Mouse (Mus musculus): ENCODE results near the gene Kcnj2.

The Kcnj2 gene

DNA sequence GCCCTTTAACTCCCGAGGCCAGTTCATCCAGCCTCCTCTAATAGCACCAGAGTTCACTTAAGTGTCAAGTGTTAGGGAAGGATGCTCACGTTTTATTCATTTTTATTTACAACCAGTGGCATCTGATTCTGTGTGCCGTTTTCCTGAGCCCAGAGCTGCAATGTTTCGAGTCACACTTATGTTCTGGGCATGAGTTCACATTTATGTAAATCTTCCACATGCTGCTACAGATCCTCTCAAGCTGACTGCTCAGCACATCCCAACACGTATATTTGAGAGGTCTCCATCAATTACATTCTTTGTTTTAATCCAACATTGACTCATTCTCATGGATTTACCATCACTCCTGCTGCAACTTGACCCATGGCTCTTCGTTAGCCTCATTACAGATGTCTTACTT lies 25.2 kb downstream of the Kcnj2 start:
- peak; percentile 90 for ATAC-seq (ENCODE audit: low TSS enrichment)

DNA sequence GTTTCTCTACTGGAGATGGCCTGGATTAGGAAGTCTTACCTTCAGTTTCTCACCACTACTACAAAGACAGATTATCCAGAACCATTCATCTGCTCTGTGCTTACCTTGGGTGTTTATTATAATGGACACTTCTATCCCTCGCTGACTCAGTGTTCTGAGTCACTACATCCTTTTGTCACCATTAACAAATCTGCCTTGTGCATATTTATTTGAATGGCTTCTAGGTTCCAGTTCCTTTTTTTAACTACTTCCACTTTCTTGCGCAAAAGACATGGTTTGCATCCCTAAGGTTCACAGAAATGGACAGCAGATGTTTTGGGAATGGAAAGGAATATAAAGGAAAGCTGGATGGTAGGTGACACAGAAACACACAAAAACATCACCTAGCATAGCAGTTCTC lies 27.0 kb downstream of the Kcnj2 start:
- no peak for ATAC-seq (ENCODE audit: low TSS enrichment)

DNA sequence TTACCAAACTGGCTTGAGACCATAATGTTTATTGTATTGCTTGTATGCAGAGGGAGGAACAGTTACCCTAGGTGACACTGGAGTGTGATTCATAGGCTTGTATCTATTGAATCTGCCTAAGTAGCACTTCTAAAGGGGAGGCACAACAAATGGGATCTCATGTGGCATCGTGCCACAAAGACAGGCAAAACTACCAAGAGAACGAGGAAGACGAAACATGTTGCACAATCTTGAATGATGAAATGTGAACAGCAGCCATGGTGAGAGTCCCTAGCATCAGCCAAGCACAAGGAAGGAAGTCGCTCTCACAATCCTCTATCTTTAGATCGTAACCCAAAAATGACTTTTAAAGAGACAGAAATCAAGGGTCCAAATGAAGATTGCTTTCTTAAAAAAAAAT lies 30.6 kb downstream of the Kcnj2 start:
- no peak for ATAC-seq (ENCODE audit: low TSS enrichment)

DNA sequence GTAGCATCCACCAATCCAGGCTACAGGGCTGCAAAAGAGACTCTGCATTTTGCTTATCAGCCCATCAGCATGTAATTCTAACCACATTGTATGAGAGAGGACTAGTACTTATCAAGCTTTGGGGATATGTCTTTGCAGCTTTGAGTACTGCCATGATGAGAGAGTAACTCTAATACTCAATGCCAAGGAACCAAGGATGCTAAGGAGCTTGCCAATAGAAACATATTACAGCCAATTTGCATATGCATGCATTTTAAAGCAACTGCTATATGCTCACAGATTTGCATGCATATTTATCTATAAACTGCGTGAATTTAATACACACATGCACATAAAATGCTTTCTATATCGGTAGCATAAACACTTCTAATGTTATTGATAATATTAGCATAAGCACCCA lies 34.2 kb downstream of the Kcnj2 start:
- peak; percentile 48; the same call in 1 of the 2 replicates for ATAC-seq (ENCODE audit: low TSS enrichment)

DNA sequence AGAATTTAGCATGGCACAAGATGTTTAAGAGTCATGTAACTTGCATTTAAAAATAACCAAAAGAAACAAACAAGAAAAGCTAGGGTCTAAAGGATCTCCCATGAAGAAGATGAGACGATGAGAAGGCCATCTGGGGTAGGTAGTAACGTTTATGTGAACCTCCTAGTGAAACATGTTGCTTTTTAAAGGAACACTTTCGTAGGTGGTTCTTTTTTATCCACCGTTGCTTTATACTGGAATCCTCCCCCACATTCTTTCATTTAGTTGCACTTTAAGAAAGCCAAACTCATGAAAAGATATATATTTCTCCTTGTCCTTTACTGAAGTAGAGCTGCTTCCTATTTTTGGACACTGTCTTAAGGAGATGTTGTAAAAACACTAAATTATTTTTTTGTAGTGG lies 34.7 kb downstream of the Kcnj2 start:
- peak; percentile 91 for ATAC-seq (ENCODE audit: low TSS enrichment)

DNA sequence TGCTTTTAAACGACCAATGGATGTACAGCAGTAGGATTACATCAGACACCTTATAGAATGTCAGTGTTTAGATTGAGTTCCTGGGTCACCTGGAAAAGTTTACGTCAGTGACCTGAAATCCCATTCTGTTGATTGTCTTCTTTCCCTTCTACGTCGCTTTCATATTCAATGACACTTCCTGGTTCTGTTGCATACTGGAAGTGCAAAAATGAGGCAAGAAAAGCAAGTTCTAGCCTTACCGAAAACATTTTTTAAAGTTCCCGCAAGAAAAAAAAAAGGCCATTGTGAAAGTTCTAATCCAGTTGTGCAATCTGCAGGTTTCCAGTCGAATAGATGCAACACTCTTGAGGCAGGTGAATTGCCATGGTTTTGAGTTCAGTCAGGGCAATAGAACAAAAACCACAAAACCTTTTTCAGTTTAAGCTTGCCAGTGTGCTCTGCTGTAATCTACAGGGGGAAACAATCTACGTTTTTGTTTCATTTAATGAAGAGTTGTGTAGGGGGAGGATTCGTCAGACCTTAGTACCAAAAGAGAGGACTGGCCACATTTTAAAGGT lies 35.7 kb downstream of the Kcnj2 start:
- ATAC-seq (ENCODE audit: low TSS enrichment) = no peak

DNA sequence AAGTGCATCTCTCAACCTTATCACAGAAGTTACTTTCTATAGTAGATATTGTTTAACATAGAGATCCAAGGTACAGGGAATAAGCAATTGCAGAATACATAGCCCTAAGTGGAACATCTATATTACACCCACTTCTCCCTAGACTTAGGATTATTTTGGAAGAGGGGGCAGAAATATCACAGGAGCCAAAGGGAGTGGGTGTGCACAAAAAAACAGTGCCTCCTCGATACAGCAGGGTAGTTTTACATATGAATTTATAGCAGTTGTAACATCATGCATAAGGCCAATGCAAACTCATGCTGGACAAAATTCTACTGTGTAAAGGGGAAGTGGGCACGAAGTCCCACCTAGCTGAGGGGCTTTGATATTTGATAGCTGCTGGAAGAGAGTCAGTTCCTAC lies 38.5 kb downstream of the Kcnj2 start:
- peak; percentile 86 for ATAC-seq (ENCODE audit: low TSS enrichment)

DNA sequence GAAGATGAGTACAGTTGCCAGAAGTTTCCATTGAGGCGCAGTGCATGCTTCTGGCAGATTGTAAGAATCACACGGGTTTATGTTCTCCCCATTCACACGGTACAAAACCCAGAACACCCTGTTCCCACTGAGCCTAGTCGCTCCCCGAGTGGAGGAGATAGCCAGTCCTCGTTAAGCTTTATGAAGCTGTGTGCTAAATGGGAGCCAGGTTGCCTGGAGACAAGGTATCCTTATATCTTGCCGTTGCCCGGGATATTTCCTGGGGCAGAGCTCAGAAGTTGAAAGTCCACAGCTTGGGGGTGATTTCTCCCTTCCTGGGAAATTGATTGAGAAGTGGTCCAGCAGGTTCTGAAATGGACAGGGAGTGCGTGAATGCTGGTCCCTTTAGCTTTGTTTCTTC lies 42.2 kb downstream of the Kcnj2 start:
- peak; percentile 58; the same call in 1 of the 2 replicates for ATAC-seq (ENCODE audit: low TSS enrichment)

DNA sequence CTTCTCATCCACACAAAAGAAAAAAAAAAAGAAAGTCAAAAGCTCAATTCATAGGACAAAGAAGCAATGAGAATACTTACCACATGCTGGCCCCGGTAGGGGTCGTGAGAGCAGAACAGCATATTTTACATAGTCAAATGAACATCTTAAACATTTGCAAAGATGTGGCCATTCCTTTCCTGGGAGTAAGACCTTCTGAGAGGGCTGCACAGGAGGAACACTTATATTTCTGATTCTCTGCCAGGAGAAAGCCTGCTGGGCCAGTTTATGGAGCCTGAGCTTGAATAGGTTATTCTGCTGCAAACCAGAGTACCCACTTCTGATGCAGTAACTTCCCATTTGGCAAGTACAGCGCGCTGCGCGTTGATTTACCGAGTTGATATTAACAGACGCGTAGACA lies 55.5 kb downstream of the Kcnj2 start:
- ATAC-seq (ENCODE audit: low TSS enrichment) = no peak

DNA sequence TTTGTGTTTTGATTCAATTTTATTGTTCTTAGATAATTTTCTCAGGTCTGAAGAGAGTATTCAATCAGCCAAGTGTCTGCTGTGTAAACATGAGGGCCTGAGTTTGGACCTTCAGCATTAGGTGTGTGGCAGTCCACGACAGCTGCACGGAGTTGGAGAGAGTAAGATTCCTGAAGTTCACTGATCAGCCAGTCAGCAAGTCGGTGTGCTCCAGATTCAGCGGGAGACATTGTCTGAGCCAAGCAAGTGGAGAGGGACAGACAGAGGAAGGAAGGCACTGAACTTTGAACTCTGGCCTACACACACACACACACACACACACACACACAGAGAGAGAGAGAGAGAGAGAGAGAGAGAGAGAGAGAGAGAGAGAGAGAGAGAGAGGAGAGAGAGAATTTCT lies 57.4 kb downstream of the Kcnj2 start:
- no peak for ATAC-seq (ENCODE audit: low TSS enrichment)

DNA sequence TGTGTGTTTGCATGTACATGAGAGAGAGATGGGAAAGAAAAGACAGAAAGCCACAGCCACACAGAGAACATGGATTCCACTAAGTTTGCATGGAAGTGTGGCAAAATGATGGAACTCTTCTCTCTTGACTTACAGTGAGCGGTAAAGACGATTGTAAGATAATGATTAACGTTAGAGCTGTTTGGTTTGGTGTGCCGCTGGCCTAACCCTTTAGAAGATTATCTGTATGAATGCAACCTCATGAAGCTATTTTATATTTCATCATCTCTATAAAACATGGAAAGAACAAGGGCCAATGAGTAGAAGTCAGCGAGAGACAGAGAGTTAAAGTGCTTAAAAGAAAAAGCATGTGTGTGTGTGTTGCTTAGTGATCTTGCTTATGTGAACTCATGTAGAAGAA lies 60.0 kb downstream of the Kcnj2 start:
- no peak for ATAC-seq (ENCODE audit: low TSS enrichment)

All from frontal cortex, adult (tissue).